Mouse (Mus musculus): ENCODE data around the gene Egfl8. TPM values are rescaled to one million over a fixed set of nuclear protein-coding genes. Genes with fewer than 3 reads are reported as not detected.
A peak's percentile ranks its signal among the peaks of the same experiment; 100 is the strongest.

The Egfl8 gene
- total RNA-seq, 2 experiments from 2014 or later: 0.47 to 0.92 TPM

DNA sequence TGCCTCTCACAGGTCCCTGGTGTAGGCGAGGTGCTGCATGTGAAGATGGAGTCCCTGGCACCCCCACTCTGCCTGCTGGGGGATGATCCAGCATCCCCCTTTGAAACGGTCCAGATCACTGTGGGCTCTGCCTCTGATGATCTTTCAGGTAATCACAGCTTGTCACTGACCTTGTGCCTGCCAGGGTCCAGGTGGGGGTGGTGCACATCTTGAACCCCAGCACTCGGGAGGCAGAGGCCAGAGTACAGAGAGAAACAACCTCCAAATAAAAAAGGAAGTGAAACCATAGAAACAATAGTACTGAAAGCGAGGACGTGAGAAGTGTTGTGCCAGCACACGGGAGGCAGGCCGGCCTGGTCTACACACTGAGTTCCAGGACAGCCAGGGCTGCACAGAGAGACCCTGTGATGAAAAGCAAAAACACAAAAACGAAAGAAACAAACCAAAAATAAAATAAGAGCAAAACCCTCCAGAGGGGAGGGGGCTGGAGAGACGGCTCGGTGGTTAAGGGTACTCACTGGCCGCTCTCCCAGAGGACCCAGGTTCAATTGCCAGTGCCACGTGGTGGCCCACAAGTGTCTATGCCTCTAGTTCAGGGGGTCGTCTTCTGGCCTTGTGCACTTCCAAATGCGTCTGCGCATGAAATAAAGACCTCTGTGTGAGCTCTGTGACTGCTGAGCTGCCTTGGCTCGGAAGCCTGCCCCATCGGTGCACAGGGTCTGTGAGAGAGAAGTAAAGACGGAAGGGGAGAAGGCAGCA is 33.5 kb upstream of the Egfl8 start:
- no peak for ATAC-seq (replicated peaks; ENCODE audit: poor library complexity)

DNA sequence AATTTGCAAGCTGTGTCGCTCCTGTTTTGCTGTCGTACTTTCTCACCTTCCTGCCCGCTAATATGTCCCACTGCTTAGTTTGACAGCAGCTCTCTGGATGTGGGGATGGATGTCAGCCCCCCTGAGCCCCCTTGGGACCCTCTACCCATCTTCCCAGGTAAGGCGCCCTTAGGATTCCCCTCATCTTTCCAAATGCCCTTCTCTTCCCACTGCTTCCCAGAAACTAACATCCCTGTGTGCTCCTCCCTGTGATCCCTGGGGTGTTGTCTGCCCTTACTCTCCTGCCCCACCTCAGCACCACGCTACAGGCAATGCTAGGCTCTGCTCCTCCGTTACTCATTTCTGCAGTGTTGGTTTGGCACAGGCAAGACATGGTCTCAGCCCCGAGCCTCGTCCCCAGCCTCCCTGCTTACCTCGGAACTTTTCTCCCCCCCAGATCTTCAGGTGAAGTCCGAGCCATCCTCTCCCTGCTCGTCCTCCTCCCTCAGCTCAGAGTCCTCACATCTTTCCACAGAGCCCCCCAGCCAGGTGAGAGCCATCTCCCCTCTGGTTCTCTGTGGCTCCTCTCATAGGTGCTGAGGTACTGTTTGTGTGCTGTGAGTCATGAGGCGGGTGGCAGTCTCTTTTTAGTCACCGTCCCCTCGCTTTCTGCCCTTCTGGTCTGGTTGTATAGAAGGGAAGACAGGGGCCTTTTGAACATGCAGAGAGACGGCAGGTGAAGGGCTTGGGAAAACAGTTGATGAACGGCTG is 32.5 kb upstream of the Egfl8 start:
- ATAC-seq (replicated peaks; ENCODE audit: poor library complexity): no peak

DNA sequence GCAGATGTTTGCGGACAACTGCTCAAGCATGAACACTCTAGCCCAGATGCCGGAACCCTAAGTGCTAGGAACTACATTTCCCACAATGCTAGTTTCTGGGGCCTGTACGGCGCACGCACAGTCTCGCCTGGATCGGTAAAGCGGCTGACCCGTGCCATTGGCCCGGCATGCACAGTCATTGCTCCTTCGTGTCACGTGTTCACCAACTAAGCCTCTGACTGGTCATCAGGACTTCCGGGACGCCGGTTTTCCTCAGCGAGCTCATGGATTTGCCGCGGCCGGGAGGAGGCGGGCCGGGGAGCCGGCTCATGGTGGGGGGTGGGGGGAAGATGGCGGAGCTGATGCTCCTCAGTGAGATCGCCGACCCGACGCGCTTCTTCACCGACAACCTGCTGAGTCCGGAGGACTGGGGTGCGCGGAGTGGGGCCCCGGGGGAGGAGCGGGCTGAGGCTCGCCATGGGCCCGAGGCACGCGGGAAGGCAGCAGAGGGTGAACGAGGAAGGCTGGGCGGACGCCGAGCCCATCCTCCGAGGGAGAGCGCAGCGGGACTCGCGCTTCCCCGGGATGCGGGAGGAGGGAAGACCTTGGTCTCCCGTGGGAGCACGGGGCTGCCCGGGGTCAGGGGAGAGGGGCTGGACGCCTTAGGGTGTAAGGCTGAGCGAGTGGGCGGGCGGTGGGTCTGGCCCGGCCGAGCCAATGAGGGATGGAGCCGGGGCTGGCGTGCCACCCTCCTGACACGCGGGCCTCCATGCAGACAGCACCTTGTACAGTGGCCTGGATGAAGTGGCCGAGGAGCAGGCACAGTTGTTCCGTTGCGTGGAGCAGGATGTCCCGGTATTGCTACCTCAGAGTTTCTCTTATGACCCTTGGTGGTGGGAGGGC is 31.4 kb upstream of the Egfl8 start, which contains the start of gene Atf6b:
Gene Atf6b, plus strand, starts transcription at position 241 of the 882 bp plus-strand sequence.
- ATAC-seq (replicated peaks; ENCODE audit: poor library complexity): peak; percentile 84

DNA sequence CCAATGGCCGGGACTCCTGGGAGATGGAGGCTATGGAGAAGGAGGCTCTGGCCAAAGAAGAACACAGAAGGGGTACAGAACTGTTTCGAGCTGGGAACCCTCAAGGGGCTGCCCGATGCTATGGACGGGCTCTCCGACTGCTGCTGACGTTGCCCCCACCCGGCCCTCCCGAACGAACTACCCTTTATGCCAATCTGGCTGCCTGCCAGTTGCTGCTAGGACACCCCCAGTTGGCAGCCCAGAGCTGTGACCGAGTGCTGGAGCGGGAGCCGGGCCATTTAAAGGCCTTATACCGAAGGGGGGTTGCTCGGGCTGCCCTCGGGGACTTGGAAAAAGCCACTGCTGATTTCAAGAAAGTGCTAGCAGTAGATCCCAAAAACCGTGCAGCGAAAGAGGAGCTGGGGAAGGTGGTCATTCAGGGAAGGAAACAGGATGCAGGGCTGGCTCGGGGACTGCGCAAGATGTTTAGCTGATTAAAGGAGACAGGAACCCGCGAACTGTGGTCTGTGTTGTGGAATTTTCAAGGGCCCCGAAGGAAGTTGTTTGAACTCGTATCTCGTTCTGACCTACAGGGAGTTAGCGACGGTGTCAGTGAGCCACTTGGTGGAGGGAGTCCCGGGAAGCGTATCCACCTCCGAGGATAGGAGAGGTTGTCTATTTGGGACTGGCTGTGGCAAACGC is 30.2 kb upstream of the Egfl8 start:
- ATAC-seq (replicated peaks; ENCODE audit: poor library complexity): no peak

DNA sequence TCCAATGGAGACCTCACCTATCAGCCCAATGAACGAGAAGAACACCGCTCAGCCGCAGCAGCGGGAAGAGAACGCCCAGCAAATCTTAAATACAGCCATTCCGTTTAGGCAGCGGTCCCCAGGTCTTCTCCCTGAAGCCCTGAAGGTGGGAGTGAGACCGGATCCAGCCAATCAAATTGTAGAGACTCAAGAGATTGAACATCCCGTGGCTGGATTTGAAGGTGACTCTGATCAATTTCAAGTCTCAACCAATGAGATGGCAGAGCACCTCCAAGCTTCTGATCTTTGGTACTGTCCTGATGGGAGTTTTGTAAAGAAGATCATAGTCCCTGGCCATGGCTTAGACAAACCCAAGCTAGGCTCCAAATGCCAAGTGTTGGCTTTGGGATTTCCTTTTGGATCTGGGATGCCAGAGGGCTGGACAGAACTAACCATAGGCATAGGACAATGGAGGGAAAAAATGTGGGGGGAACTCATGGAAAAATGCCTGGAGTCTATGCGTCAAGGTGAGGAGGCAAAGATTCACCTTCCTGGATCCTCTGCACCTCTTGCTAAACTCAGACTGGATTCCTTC is 29.6 kb upstream of the Egfl8 start:
- no peak for ATAC-seq (replicated peaks; ENCODE audit: poor library complexity)

DNA sequence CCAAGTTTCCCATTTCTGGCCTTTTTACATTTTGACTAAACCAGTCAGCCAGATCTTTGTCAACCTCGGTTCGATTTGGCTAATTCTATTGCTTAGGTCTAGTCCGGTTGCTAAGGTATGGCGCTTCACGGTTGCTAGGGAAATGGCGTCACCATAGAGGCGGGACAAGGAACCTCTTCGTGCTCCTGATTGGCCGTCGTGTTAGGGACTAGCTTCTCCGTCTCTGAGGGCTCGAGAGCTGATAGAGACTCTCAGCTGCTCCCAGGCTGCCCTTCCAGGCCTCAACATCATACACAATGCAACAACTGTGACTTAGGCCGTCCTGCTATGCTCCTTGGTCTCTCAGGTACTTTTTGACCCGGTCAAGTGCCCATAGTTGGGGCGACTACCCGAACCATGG is 28.8 kb upstream of the Egfl8 start, which contains the start of gene Fkbpl:
Gene Fkbpl, plus strand, starts transcription at position 157 of the 400 bp plus-strand sequence.
- ATAC-seq (replicated peaks; ENCODE audit: poor library complexity): peak; percentile 82

DNA sequence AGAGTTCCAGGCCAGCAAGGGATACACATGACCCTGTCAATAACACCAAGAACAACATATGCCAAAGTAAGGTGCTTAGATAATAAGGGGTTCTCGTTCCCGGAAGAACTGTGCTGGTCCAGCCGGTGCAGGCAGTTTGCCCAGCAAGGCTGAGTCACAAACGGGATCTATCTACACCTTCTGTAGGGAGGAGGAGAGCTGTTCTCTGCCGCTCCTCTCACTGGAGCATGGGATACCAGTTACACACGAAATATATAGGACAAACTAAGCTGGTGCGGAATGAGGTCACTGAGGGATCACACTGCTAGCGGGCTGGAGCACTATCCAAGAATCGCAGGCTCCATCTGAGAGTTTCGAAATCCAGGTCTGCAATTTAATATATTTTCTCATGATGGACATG is 28.2 kb upstream of the Egfl8 start:
- ATAC-seq (replicated peaks; ENCODE audit: poor library complexity): no peak

DNA sequence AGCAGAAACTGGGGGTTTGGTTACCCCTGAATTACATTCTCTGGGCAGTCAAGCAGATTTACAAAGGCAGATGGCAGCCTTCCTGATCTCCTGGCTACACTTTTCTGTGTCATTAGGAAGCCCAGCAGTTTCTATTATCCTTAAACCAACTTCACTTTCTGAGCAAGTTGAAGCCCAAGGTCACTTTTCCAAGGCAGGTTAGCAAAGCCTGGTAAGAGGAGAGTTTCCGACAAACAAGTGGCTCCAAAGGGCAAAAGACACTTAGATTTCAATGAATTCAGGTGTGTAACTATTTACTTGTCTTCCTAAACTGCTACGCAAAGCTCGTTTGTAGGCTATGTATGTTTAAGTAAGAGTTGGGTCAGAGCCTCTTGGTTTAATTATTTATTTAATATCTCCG is 27.6 kb upstream of the Egfl8 start:
- no peak for ATAC-seq (replicated peaks; ENCODE audit: poor library complexity)

DNA sequence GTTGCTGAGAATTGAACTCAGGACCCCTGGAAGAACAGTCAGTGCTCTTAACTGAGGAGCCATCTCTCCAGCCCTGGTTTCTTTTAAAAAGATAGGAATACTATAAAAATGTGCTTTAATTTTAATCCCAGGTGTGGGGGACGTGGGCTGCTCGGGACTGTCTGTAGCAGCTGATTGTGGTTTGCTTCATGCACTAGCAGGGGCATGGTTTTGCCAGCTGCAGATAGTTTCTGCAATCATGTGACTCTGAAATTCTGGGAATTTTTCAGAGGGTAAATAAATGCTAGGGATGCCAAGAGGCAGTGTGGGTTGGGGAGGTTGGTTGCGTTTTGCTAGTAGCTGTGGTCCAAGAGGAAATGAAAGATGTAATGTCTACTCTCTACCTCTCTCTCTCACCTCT is 26.2 kb upstream of the Egfl8 start:
- ATAC-seq (replicated peaks; ENCODE audit: poor library complexity): no peak

DNA sequence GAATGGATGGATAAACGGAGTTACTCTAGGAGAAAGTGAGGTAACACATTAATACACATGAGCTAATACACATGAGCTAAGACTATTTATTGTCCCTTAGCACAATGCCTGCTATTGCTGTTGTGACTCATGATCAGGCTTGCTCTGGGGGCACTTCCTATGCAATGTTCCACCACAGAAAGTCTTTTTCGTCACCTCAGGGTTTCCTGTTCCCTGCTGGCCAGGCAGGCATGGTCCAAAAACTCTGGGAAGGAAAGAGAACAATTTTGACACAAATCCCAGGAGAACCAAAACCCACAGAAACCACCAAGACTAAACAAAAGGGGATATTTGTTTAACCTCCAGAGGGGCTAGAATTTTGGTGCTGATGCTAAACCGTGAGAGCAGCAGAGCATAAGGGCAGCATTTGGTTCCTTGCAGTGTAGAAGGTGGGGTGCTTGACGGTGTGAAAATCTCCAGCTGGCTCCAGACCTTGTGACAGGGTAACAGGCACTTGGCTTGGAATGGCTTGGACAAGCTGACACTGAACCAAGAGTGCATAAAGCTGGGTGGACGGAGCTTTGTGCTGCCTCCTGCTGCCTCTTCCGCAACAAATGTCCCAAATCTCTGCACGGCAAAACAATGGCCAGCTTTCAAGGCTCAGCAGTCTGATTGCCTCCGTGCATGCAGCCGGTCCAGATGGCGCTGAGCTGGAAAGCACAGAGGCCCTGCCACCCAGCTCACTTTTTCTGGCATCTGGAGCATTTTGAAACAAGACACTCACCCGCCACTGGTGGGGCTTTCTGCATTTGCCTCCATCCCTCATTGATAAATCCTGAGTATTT is 25.2 kb upstream of the Egfl8 start:
- ATAC-seq (replicated peaks; ENCODE audit: poor library complexity): peak; percentile 26; the same call in 1 of the 2 replicates

DNA sequence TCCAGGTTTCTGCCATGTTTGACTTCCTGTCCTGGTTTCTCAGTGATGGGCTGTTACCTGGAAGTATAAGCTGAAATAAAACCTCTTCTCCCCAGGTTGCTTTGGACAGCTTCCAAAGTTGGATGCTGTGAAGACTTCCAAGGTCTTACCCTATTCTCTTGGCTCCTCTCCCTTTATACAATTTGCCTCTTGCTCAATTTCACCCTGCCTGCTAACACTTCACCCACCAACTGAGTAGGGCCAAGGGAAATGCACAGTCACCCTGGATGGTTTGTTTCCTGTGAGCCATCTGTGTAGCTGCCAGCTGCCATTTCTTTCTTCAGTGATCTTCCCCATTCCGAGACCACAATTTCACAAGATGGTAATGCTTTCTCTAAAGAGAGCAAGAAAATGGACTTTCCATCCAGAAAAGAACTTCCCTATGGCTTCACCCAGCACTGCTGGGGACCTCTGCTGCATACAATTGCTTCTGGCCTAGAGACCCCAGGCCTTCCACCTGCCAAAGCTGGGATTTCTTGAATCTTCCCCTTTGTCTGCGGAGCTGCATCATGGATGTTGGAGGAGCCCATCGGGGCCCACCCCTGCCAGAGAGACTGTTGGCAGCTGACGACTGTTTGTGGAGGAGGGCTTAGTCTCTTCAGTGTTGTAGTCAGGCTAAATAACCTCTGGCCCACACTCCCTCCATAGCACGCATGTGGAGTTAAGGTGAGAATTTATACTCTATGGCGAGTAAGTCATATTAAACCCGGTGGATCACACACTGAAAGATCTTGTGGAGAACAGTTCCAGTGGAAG is 23.9 kb upstream of the Egfl8 start:
- peak; percentile 79 for ATAC-seq (replicated peaks; ENCODE audit: poor library complexity)

DNA sequence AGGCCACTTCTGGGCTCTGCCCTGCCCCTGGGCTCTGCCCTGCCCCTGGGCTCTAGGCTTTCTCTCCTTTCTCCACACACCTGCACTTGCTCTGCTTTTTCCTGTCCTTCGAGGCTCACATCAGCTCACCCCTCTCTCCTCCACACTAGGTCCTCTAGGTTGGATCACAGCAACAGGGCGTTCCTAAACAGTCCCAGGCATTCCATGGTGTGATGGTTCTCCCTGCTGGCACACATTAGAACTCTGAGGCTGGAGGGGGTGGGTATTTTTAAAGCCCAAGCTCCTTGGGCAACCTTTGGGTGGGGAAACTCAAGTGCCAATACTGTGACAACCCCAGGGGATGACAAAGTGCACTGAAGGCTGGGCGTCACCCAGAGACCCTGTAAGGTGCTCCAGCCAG is 21.7 kb upstream of the Egfl8 start:
- ATAC-seq (replicated peaks; ENCODE audit: poor library complexity): no peak

DNA sequence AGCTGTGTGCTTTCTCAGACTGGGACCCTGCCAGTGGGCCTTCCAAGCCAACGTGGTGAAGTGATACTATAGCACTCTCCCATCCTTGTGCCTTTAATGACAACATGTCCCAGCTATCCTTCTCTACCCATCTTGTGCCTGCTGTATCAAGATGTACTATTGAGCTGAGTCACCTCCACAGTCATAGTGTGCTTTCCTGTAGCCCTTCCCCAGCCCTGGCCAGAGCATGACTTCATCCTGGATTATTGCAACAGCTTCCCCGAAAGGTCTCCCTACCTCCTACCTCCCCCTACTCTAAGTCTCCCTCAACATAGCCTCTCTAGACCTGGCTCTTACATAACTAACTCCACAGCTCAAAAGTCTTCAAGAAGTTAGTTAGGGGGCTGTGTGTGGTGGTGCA is 19.9 kb upstream of the Egfl8 start:
- no peak for ATAC-seq (replicated peaks; ENCODE audit: poor library complexity)

DNA sequence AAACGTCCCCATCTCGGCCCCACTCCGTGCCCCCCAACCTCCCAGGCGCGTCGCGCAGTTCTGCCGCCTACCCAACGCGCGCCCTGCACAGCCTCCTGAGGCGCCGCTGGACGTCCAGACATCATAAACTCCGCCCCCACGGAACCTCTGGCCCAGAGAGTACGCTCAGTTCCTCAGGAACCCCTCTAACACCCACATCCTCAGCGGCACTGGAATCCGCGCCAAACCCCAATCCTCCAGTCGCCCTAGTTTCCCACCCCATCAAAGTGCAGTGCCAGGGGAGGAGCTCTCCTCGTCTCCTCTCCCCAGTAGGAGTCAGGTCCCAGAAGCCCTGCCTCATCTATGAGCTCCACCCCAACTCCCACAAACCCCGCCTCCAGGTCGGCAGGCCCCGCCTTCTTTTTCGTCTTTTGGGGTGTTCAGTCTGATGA is 16.5 kb upstream of the Egfl8 start:
- peak; percentile 83 for ATAC-seq (replicated peaks; ENCODE audit: poor library complexity)

DNA sequence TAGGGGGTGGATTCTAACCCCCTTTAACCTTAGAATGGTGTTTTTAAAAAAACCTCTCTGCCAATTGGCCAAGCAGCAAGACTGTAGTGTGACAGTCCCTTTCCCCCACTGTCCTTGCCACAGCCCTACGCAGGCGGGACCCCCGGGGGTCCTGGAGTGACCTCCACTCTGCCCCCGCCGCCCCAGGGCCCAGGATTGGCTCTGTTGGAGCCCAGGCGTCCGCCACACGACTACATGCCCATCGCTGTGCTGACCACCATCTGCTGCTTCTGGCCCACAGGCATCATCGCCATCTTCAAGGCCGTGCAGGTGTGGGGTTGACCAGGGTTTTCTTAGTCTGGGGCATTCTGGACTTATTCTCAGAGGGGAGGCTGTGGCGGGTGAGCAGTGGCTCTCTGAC is 15.9 kb upstream of the Egfl8 start:
- ATAC-seq (replicated peaks; ENCODE audit: poor library complexity): no peak

DNA sequence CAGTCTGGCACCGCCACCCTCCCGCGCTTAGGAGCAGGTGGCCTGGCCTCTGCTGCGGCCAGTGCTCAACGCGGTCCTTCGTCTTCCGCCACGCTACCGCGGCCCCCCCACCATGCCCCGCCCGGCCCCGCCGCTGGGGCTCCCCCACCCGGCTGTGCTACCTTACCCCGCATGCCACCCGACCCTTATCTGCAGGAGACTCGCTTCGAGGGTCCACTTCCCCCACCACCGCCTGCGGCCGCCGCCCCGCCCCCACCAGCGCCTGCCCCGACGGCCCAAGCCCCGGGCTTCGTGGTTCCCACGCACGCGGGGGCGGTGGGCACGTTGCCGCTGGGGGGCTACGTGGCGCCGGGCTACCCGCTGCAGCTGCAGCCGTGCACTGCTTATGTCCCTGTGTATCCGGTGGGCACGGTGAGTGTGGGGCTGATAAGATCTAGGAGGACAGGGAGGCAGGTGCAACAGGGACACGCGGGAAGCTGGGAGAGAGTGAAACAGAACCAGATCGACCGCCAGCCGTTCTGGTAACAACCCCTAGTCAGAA is 15.1 kb upstream of the Egfl8 start:
- no peak for ATAC-seq (replicated peaks; ENCODE audit: poor library complexity)

DNA sequence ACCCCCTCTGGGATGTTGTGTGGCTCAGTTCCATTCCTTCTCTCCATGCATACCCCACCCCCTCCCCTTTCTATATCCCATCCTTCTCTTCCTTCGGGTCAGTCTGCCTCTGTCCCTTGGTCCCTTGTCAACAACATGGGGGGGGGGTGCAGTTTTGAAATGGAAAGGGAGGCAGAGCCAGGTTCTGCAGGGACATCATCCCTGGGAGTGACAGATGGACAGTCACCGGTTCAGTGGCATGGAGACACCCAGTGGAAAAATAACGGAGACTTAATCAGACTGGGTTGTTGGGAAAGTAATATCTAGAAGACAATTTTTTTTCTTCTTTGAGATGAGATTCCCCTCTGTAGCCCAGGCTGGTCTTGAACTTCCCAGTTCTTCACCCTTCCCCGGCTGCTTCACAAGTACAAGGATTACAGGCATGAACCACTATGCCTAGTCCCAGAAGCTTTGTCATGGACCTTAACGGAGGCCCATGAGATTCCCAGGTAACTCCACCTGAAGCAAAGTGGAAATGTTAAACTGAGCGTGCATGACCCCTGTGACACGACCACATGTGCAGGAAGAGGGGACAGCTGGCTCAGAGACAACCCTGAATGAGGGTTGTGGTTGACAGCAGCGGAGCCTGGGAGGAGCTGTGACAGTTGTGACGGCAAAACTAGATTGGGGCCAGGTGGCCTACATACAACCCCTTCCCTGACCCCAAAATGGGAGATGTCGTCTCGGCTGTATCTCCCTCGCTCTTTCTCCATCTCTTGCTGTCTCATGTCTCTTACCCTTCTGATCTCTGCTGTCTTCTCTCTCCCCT is 14.2 kb upstream of the Egfl8 start:
- no peak for ATAC-seq (replicated peaks; ENCODE audit: poor library complexity)

Data from megakaryocyte progenitor cell, adult 5-6 weeks (primary cell).